ENCODE assay signal across 20 mouse cellular contexts in genomic region chr10:38916027-38916617, GRCm38 (mm10). TPM values are rescaled to one million over a fixed set of nuclear protein-coding genes. Genes with fewer than 3 reads are reported as not detected.
A peak's percentile ranks its signal among the peaks of the same experiment; 100 is the strongest.
DNase-seq lines count a peak whose midpoint lies in the region; ATAC-seq and TF ChIP-seq lines count a peak whose summit lies in the region.
"Had no signal": no experiment of that assay in that cellular context is flagged by ENCODE, and none has a peak within 500 bp of the region (broad histone marks: within the 10 kb centered on the region; RNA-seq: fewer than 3 reads in every experiment).

No protein-coding gene starts in this region.

- 0 out of 2 replicates have a peak, but pooled peaks cover 3% of the 10 kb centered on the region for H3K4me1 ChIP-seq in intestine, embryonic 16.5 days (ENCODE audit: control insufficient read depth, insufficient read depth, low read length)
- H3K4me1 ChIP-seq in intestine, embryonic 15.5 days (replicated peaks), result 0 out of 2 replicates have a peak, but pooled peaks cover 3% of the 10 kb centered on the region
- H3K4me1 ChIP-seq in heart, postnatal 0 days (ENCODE audit: control insufficient read depth, insufficient read depth), result no peaks in the 10 kb centered on the region
- H3K4me1 ChIP-seq in lung, embryonic 16.5 days (replicated peaks; ENCODE audit: control insufficient read depth, insufficient read depth, low read length), result 0 out of 2 replicates have a peak, but pooled peaks cover 2% of the 10 kb centered on the region
- H3K4me1 ChIP-seq in stomach, embryonic 15.5 days, result 0 out of 2 replicates have a peak, but pooled peaks cover 4% of the 10 kb centered on the region
- H3K4me1 ChIP-seq in midbrain, embryonic 10.5 days, result 0 out of 2 replicates have a peak, but pooled peaks cover 4% of the 10 kb centered on the region
- H3K4me1 ChIP-seq: liver, embryonic 13.5 days; megakaryocyte, embryonic 14.5 days had no signal

- no peaks in the 10 kb centered on the region for H3K9me3 ChIP-seq in intestine, embryonic 16.5 days (ENCODE audit: control insufficient read depth, low read length)
- H3K9me3 ChIP-seq in intestine, embryonic 15.5 days, result no peaks in the 10 kb centered on the region
- H3K9me3 ChIP-seq in heart, postnatal 0 days (replicated peaks; ENCODE audit: control insufficient read depth, low read length), result no peaks in the 10 kb centered on the region
- H3K9me3 ChIP-seq in lung, embryonic 16.5 days (ENCODE audit: control insufficient read depth, low read length), result no peaks in the 10 kb centered on the region
- no peaks in the 10 kb centered on the region for H3K9me3 ChIP-seq in stomach, embryonic 15.5 days
- H3K9me3 ChIP-seq in midbrain, embryonic 10.5 days (replicated peaks), result no peaks in the 10 kb centered on the region
- H3K9me3 ChIP-seq: limb, embryonic 10.5 days; liver, embryonic 13.5 days had no signal

- 0 out of 2 replicates have a peak, but pooled peaks have one; percentile 31 for ATAC-seq in intestine, embryonic 16.5 days
- ATAC-seq in intestine, embryonic 15.5 days, result no peak; the same call in 1 of the 2 replicates
- peak; percentile 20; the same call in 1 of the 2 replicates for ATAC-seq in heart, postnatal 0 days (ENCODE audit: insufficient read depth, low read depth)
- peak; percentile 96 for ATAC-seq in lung, embryonic 16.5 days (ENCODE audit: low read depth)
- no peak for ATAC-seq in stomach, embryonic 15.5 days (ENCODE audit: insufficient read depth, low FRiP score, low read depth)
- ATAC-seq: CD4-positive, CD25-positive, alpha-beta regulatory T cell, adult 4 months; forebrain, embryonic 16.5 days had no signal

- H3K27ac ChIP-seq in intestine, embryonic 16.5 days (ENCODE audit: low read length), result peak overlapping the region; percentile 13
- H3K27ac ChIP-seq in intestine, embryonic 15.5 days, result no peak overlapping the region
- no peak overlapping the region for H3K27ac ChIP-seq in heart, postnatal 0 days (ENCODE audit: low read depth)
- peak overlapping the region; percentile 77 for H3K27ac ChIP-seq in lung, embryonic 16.5 days (ENCODE audit: low read length)
- H3K27ac ChIP-seq in stomach, embryonic 15.5 days, result 0 out of 2 replicates have a peak overlapping the region, but pooled peaks have one; percentile 31
- no peak overlapping the region for H3K27ac ChIP-seq in midbrain, embryonic 10.5 days (replicated peaks)
- H3K27ac ChIP-seq: heart, embryonic 13.5 days; hindbrain, embryonic 14.5 days; limb, embryonic 10.5 days; liver, embryonic 13.5 days had no signal

- no peak for TF ChIP-seq CTCF in heart, postnatal 0 days (IDR thresholded peaks at IDR 0.05; ENCODE audit: low read depth)

- no peak overlapping the region for H3K4me3 ChIP-seq in intestine, embryonic 16.5 days (ENCODE audit: low read length)
- H3K4me3 ChIP-seq in intestine, embryonic 15.5 days (replicated peaks), result no peak overlapping the region
- no peak overlapping the region for H3K4me3 ChIP-seq in heart, postnatal 0 days (ENCODE audit: low read depth, low read length)
- H3K4me3 ChIP-seq in lung, embryonic 16.5 days (ENCODE audit: low read length), result no peak overlapping the region
- no peak overlapping the region for H3K4me3 ChIP-seq in stomach, embryonic 15.5 days (replicated peaks)
- no peak overlapping the region for H3K4me3 ChIP-seq in midbrain, embryonic 10.5 days
- H3K4me3 ChIP-seq: erythroblast, embryonic 14.5 days; heart, embryonic 13.5 days; limb, embryonic 10.5 days; liver, embryonic 13.5 days; megakaryocyte, embryonic 14.5 days had no signal

- H3K4me2 ChIP-seq in intestine, embryonic 16.5 days (ENCODE audit: low read depth, low read length), result no peak overlapping the region
- no peak overlapping the region for H3K4me2 ChIP-seq in intestine, embryonic 15.5 days (replicated peaks)
- H3K4me2 ChIP-seq in heart, postnatal 0 days (ENCODE audit: low read depth, low read length), result no peak overlapping the region
- no peak overlapping the region for H3K4me2 ChIP-seq in lung, embryonic 16.5 days (ENCODE audit: low read depth, low read length)
- H3K4me2 ChIP-seq in stomach, embryonic 15.5 days, result no peak overlapping the region
- H3K4me2 ChIP-seq: heart, embryonic 13.5 days; hindbrain, embryonic 14.5 days; liver, embryonic 13.5 days had no signal

- no peaks in the 10 kb centered on the region for H3K36me3 ChIP-seq in intestine, embryonic 16.5 days (ENCODE audit: control insufficient read depth, insufficient read depth, low read length)
- H3K36me3 ChIP-seq in intestine, embryonic 15.5 days, result no peaks in the 10 kb centered on the region
- H3K36me3 ChIP-seq in heart, postnatal 0 days (replicated peaks; ENCODE audit: control insufficient read depth, insufficient read depth, low read length), result no peaks in the 10 kb centered on the region
- no peaks in the 10 kb centered on the region for H3K36me3 ChIP-seq in lung, embryonic 16.5 days (ENCODE audit: control insufficient read depth, insufficient read depth, low read length)
- no peaks in the 10 kb centered on the region for H3K36me3 ChIP-seq in stomach, embryonic 15.5 days
- H3K36me3 ChIP-seq in midbrain, embryonic 10.5 days, result no peaks in the 10 kb centered on the region
- H3K36me3 ChIP-seq: heart, embryonic 13.5 days; limb, embryonic 10.5 days; liver, embryonic 13.5 days had no signal

- no peak for TF ChIP-seq EP300 in heart, postnatal 0 days (IDR thresholded peaks at IDR 0.05; ENCODE audit: low read depth)

- H3K27me3 ChIP-seq in intestine, embryonic 16.5 days (replicated peaks; ENCODE audit: control insufficient read depth, insufficient read depth, low read length), result no peaks in the 10 kb centered on the region
- H3K27me3 ChIP-seq in intestine, embryonic 15.5 days (replicated peaks), result no peaks in the 10 kb centered on the region
- H3K27me3 ChIP-seq in heart, postnatal 0 days (ENCODE audit: control insufficient read depth, insufficient read depth, low read length), result no peaks in the 10 kb centered on the region
- no peaks in the 10 kb centered on the region for H3K27me3 ChIP-seq in lung, embryonic 16.5 days (ENCODE audit: control insufficient read depth, insufficient read depth, low read depth, low read length)
- no peaks in the 10 kb centered on the region for H3K27me3 ChIP-seq in stomach, embryonic 15.5 days (replicated peaks)
- H3K27me3 ChIP-seq in midbrain, embryonic 10.5 days (ENCODE audit: low read depth, poor library complexity, severe bottlenecking), result no peaks in the 10 kb centered on the region
- H3K27me3 ChIP-seq: heart, embryonic 13.5 days; liver, embryonic 13.5 days; megakaryocyte, embryonic 14.5 days had no signal

- DNase-seq in heart, postnatal 0 days (ENCODE audit: low spot score), result peak; percentile 7
- DNase-seq in adipocyte (ENCODE audit: low spot score), result no peak
- no peak for DNase-seq in midbrain, embryonic 10.5 days (ENCODE audit: low spot score)
- DNase-seq: adrenal gland, postnatal 25 days; cerebellum, adult 9-11 months; kidney, adult 8-10 months; liver, embryonic 13.5 days; right cerebral cortex, postnatal 25 days had no signal

- H3K9ac ChIP-seq in intestine, embryonic 16.5 days (ENCODE audit: low read depth, low read length), result no peak overlapping the region
- no peak overlapping the region for H3K9ac ChIP-seq in intestine, embryonic 15.5 days
- no peak overlapping the region for H3K9ac ChIP-seq in heart, postnatal 0 days (replicated peaks; ENCODE audit: low read depth, low read length)
- H3K9ac ChIP-seq in lung, embryonic 16.5 days (ENCODE audit: low read length), result no peak overlapping the region
- no peak overlapping the region for H3K9ac ChIP-seq in stomach, embryonic 15.5 days
- H3K9ac ChIP-seq: heart, embryonic 13.5 days; hindbrain, embryonic 14.5 days; liver, embryonic 13.5 days had no signal

- WGBS in intestine, embryonic 16.5 days, result 45% methylated on average over 4 of the region's 4 CpGs
- 39% methylated on average over 4 of the region's 4 CpGs for whole genome bisulfite sequencing in intestine, embryonic 15.5 days
- 45% methylated on average over 4 of the region's 4 CpGs for whole genome bisulfite sequencing in heart, postnatal 0 days
- 34% methylated on average over 4 of the region's 4 CpGs for WGBS in lung, embryonic 16.5 days
- WGBS in stomach, embryonic 15.5 days, result 35% methylated on average over 4 of the region's 4 CpGs
- WGBS in midbrain, embryonic 10.5 days, result 83% methylated on average over 4 of the region's 4 CpGs

RNA-seq across cellular contexts. Expression of gene Lama4, which starts 49.2 kb away (rescaled TPM):
- 46.6 and 49.0 TPM in 2 replicates for polyA plus RNA-seq in intestine, embryonic 16.5 days (2015; fragmentation: Nextera tagmentation; extraction: Ambion mirVana)
- polyA plus RNA-seq in intestine, embryonic 15.5 days (2015; fragmentation: Nextera tagmentation; extraction: Ambion mirVana), result 53.6 and 53.8 TPM in 2 replicates
- 120 and 124 TPM in 2 replicates for total RNA-seq in heart, postnatal 0 days (2014; rRNA removed; ENCODE audit: low replicate concordance)
- polyA plus RNA-seq in heart, postnatal 0 days (2015; fragmentation: Nextera tagmentation; extraction: Ambion mirVana), result 68.7 and 72.2 TPM in 2 replicates
- 127 and 131 TPM in 2 replicates for polyA plus RNA-seq in lung, embryonic 16.5 days (2015; fragmentation: Nextera tagmentation; extraction: Ambion mirVana)
- 52.5 and 61.1 TPM in 2 replicates for polyA plus RNA-seq in stomach, embryonic 15.5 days (2015; fragmentation: Nextera tagmentation; extraction: Ambion mirVana)
- polyA plus RNA-seq in midbrain, embryonic 10.5 days (2016; fragmentation: Nextera tagmentation; extraction: Ambion mirVana), result 10.8 and 13.9 TPM in 2 replicates
- total RNA-seq: MEL had no signal
- polyA plus RNA-seq: erythroblast, embryonic 14.5 days had no signal

Comparison
In these comparisons a context has a peak if more than half of its experiments do, and no peak if none do; other contexts are left out.
1. ATAC-seq: peak in intestine, embryonic 16.5 days (single experiment), heart, postnatal 0 days (single experiment) and lung, embryonic 16.5 days (single experiment); none in intestine, embryonic 15.5 days (single experiment) and stomach, embryonic 15.5 days (single experiment).
2. H3K27ac ChIP-seq: peak in intestine, embryonic 16.5 days (single experiment), lung, embryonic 16.5 days (single experiment) and stomach, embryonic 15.5 days (single experiment); none in intestine, embryonic 15.5 days (single experiment), heart, postnatal 0 days (single experiment) and midbrain, embryonic 10.5 days (single experiment).